Mouse (Mus musculus) fibroblast of lung, adult 2 months (primary cell): Measurements from ENCODE around the gene Myrf.
A peak's percentile ranks its signal among the peaks of the same experiment; 100 is the strongest.

Source experiments
- DNase-seq: peaks from one replicate; pipeline ENCODE4 v3.0.0-alpha.2; 2011; ENCODE audit warnings: low read depth

Myrf gene

DNA sequence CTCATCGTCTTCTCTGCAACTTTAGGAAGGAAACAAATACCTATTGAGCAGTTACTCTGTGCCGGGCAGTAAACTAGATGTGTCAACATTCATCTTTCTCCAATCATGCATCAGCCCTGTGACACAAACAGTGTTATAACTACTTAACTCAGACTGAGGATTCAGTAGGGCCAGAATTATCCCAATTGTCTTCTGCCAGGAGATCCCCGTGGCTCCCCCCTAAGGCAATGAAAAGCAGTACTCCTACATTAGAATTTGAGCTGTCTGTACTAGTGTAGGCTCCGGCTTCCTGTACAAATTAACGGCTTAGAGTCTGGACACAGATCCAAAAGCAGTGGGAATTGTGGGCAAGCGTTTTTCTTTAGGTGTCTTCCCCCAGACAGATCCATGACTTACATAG is 35.5 kb downstream of the Myrf start:
- DNase-seq = no peak

DNA sequence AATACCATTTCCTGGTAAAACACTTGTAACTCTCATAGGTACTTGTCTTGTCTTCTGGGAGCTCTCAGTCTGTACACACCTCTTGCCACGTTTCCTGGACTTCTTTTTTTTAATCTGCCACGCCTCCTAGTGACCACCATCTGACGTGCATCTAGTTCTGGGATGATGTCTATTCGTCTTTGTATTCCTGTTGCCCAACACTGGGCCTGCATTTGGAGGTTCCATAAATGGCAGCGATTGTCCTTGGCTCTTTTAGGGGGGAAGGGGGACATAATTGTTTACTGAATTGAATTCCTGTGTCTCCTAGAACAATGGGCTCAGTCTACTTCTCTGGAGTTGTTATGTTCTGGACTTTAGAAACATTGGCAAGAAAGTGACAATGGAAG is 35.9 kb downstream of the Myrf start:
- DNase-seq = peak; percentile 64

GRCm38 (mm10) chr19:10203848-10204615 is 36.5 kb downstream of the Myrf start, which contains the start of the genes Tmem258 and Fen1:
Gene Tmem258 (plus strand): TSS chr19:10204014.
Gene Fen1 (minus strand): TSS chr19:10204169.
- DNase-seq = peak; percentile 84

DNA sequence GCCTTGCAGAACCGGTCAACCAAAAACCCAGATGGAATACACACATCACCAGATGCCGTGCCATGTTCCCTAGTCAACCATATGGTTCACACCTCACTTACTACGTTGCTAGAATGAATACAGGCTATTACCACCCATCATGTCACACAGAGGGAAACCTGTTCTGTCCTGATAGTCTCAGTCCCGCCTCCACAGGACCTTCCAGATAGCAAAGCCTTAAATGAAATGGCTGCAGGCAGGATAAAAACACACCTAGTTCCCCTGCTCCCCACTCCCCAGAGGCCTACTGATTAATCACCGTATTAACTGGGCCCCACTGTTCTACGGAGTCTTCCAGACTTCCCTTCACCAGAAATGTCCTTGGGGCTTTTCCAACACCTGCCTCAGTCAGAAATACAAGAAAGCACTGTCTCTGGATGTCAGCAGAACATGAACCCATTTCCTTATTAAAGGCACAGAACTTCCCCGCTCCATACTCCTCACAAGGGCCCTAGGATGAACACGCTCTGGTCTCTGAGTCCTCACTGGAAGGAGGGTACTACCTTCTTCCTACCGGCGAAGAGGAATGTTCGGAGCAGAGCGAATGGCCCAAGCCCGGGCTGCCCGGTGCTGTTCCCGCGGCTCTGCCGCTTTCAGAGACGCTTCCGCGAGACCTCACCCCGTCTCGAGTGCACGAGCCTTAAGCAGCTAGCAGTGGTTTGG is 37.3 kb downstream of the Myrf start:
- DNase-seq = no peak

DNA sequence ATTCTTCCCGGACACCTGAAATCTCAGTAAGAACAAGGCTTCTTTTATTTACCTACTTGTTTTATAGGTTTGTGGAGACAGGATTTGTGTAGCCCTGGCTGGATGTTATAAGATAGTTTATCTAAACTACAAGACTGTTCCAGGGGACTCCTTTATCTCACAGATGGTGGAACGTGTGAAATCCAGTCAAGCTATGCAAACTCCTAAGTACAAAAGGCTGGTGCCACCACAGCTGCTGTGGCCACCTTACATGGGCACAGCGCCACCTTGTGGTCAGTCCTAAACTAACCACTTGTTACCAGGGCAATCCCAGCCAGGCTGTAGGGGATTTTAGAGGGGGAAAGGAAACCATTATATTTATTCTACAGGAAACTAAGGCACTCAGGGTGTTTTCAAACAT is 41.8 kb downstream of the Myrf start:
- DNase-seq = no peak

DNA sequence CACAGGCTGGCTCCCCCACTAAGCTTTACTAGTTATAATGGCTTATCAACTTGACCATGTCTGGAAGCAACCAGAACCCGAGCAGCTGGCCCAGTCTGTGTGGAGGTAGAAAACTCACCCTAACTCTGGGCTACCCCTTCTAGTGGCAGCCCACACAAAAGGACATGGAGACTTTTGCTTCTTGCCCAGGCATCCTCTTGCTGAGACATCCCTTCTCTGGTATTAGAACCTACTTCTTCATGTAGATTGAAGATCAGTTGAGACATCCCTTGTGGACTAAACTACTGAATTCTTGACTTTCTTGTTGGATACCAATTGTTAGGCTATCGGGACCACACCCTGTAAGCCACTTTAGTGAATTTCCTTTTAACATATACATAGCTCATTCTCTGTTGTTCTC is 42.3 kb downstream of the Myrf start:
- no peak for DNase-seq

GRCm38 (mm10) chr19:10197130-10197529 is 43.4 kb downstream of the Myrf start:
- DNase-seq = no peak

DNA sequence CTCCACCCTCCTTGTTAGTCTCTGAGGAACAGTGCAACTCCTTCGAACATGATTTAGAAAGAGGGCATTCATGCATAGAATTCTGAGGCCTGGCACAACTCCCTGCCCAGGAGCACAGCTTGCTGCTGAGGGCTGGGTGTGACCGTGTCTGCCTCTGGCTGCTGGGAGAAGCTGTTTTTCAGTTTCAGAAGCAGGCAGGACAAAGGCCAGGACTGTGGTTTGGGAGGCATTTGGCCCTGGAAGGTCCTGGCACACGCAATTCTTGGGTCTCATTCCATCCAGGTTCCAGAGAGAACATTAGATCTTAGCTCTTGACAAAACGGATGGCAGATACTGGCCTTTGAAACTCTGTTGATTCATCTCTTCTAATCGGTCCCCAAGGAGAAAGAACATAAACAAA is 45.3 kb downstream of the Myrf start:
- DNase-seq = peak; percentile 95

GRCm38 (mm10) chr19:10194337-10194736 is 46.2 kb downstream of the Myrf start:
- DNase-seq = no peak

- DNase-seq = no peak
Observed at GRCm38 (mm10) chr19:10191326-10191725, 49.2 kb downstream of the Myrf start.

DNA sequence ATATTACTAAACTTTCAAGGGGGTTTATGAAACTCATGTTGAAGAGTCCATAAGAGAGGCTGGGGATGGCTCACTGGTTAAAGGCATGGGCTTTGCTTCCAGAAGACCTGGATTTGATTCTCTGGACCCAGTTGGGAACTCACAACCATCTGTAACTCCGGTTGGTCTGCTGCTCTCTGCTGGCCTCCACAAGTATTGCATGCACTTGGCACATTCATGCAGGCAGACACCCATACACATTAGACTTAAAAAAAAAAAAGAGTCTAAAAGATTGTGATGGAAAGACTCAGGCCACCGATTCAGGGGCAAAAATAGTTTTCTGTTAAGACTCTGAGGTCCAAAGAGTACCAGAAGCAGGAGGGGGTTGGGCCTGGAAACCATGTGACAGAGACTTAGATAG is 49.8 kb downstream of the Myrf start:
- peak; percentile 65 for DNase-seq

DNA sequence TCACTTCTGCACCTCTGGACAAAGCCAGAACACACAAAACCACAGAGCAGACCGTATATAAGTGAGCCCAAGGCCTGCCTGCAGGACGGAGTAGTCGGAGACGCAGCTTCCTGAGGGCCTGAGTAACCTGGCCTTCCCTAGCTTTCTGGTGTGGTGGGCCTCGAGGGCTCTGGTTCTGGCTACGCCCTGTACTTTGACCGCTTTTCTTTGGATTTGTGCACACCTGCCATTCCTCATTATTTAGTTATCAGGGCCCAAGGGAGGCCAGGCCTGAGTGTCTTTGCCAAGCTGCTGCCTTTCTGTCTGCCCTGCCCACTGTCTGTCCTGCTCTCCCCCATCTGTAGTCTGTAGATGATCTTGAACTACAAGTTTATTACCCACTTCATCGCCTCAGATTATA is 50.6 kb downstream of the Myrf start:
- DNase-seq = no peak

DNA sequence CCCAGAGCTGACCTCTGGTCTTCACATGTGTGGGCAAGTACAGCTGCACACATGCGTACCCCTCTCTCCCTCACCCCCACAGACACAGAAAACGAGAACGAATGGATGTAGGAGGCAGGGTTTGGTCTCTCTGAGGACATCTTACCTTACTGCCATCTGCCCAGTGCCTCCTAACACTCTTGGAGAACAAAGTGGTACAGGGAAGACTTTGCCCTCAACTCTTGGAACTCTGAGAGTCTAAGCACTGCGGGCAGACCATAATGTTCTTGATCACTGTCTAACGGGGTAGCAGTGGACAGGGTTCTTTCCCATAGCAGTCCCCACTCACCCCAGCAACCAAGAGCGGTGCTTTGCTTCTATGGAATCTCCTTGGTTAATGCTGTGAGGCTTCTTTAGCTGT is 51.5 kb downstream of the Myrf start:
- no peak for DNase-seq

GRCm38 (mm10) chr19:10188281-10188811 is 52.2 kb downstream of the Myrf start:
- no peak for DNase-seq

- DNase-seq = no peak
Observed at GRCm38 (mm10) chr19:10186569-10186968, 54.0 kb downstream of the Myrf start.

DNA sequence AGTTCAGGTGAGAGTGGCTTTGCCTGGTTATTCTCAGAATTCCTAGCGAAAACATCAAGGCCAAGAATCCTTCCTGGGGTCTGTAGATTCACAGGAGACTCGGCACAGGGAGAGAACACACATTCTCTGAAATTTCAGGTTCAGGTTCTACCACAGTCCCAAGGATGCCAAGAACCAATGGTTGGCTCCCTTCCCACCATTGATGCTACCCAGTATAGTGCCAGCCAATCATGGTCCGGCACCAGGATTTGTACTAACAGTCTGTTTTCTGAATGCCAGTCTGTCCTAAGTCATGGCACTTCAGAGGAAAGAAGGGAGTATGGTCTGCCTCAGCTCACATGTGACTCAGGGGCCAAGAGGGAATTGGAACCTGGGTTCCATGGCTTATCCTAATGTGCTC is 54.7 kb downstream of the Myrf start:
- DNase-seq = no peak

GRCm38 (mm10) chr19:10184096-10184495 is 56.5 kb downstream of the Myrf start:
- no peak for DNase-seq

- DNase-seq = no peak
Observed at GRCm38 (mm10) chr19:10183299-10183983, 57.1 kb downstream of the Myrf start.

DNA sequence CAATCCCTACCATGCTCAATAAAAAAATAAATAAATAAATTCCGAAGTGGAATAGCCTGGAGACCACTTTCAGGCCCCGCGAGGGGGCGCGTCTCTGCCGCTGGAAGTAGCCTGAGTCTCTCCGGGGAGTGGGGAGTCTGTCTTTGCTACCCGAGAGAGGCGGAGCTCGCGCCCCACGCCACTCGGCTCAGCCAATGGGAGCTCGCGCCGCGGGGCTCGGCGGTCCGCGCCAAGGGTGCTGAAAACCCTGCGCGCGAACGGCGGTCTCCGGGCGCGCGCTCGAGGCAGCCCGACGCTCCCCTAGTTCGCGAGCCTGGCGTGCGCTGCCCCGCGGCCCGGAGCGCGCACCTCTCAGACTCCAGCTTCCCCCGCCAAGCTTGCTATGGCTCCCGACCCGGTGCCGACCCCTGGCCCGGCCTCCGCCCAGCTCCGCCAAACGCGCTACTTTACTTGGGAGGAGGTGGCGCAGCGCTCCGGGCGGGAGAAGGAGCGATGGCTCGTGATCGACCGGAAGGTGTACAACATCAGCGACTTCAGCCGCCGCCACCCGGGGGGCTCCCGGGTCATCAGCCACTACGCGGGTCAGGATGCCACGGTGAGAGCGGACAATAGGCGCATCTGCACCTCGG is 57.8 kb downstream of the Myrf start, which contains the start of gene Fads1:
TSS of gene Fads1 (plus strand) at position 219 of the 629 bp plus-strand sequence.
- peak; percentile 84 for DNase-seq

DNA sequence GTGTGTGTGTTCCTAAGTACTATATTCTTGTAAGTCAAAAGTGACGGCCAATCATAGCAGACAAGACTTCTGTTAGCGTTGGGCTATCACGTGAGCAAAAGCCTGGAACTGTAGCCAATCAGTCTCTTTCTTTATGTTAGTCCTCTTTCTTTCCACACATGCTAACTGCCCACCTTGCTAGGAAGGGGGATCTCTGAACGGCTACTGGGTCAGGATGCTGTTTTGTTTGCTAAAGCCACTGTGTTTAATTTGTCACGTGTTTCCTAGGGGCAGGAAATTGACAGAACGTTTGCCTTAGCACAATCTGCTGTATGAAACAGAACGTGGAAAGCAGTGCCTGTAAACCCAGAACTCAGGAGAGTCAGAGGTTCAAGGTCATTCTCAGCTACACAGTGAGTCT is 58.4 kb downstream of the Myrf start:
- DNase-seq = no peak

GRCm38 (mm10) chr19:10181225-10181624 is 59.3 kb downstream of the Myrf start:
- no peak for DNase-seq

DNA sequence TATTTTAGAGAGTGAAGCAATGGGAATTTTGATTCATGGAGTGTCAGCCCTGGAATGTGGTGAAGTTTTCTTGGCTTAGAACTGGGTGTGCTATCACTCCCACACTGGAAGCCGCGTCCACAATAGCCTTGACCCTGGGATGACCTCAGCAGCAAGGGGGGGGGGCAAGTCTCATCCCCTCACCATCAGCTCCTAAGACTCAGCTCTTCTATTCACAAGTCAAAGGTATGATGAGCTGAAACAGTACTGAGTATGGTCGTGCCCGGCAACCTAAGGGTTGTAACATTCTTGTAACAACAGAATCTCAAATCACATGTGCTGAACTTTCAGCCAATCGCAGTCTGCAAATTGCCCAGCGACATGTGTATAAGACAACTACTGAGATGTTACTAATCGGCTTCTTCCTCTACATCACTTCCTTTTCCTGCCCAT is 63.6 kb downstream of the Myrf start:
- no peak for DNase-seq
